Mouse (Mus musculus) heart, embryonic 11.5 days (tissue): Measurements from ENCODE around the gene Slc25a5. TPM values are rescaled to one million over a fixed set of nuclear protein-coding genes. Genes with fewer than 3 reads are reported as not detected.

ENCODE experiments used
- ATAC-seq: fragments of 200-750 bp; cut with Nextera tagmentation; replicated peaks from 2 replicates; pipeline ENCODE4 v1.8.0; 2017; ENCODE audit warnings: moderate library complexity; ENCODE audit not compliant: insufficient number of reproducible peaks, low FRiP score, low TSS enrichment
- H3K27ac ChIP-seq: fragments of 300-500 bp; sonication (generic); 2 replicates; pipeline ENCODE4 v1.5.1; 2014; ENCODE audit warnings: mild to moderate bottlenecking, low read depth, low read length
- H3K27me3 ChIP-seq: fragments of 300-500 bp; sonication (generic); 2 replicates; pipeline ENCODE4 v1.6.1; 2014; ENCODE audit warnings: mild to moderate bottlenecking, low read length, mixed read lengths; ENCODE audit not compliant: control insufficient read depth, insufficient read depth
- H3K36me3 ChIP-seq: fragments of 300-500 bp; sonication (generic); 2 replicates; pipeline ENCODE4 v1.6.1; 2014; ENCODE audit warnings: mild to moderate bottlenecking, low read length, moderate library complexity, mixed read lengths; ENCODE audit not compliant: control insufficient read depth, insufficient read depth
- H3K4me1 ChIP-seq: fragments of 300-500 bp; sonication (generic); 2 replicates; pipeline ENCODE4 v1.6.1; 2014; ENCODE audit warnings: low read length; ENCODE audit not compliant: control insufficient read depth, insufficient read depth
- H3K4me2 ChIP-seq: fragments of 300-500 bp; sonication (generic); 2 replicates; pipeline ENCODE4 v1.6.1; 2014; ENCODE audit warnings: mild to moderate bottlenecking, moderate library complexity
- H3K4me3 ChIP-seq: fragments of 300-500 bp; sonication (generic); 2 replicates; pipeline ENCODE4 v1.5.1; 2014; ENCODE audit warnings: low read depth, low read length
- H3K9ac ChIP-seq: fragments of 300-500 bp; sonication (generic); 2 replicates; pipeline ENCODE4 v1.6.1; 2014; ENCODE audit warnings: mild to moderate bottlenecking, low read depth, low read length, moderate library complexity
- H3K9me3 ChIP-seq: fragments of 300-500 bp; sonication (generic); replicated peaks from 2 replicates; pipeline ENCODE4 v1.6.1; 2016; ENCODE audit warnings: low read length; ENCODE audit not compliant: control insufficient read depth
- WGBS: fragments of 180-500 bp; shearing (Covaris S2); extraction: QIAGEN DNeasy Blood & Tissue Kit; methylation state at CpG from one replicate; pipeline ENCODE4 v1.1.7; 2014; ENCODE audit not compliant: insufficient replicate concordance; 5-methylcytosine and 5-hydroxymethylcytosine counted together
- polyA plus RNA-seq: library from polyadenylated mRNA; unstranded; fragments of >200 nt; fragmentation: Nextera tagmentation; extraction: Ambion mirVana; gene quantifications from 2 replicates; pipeline ENCODE4 v1.2.1, GENCODE M21; 2014

Gene Slc25a5
- polyA plus RNA-seq, 1 experiment from 2014 or later = 1,149 TPM

- no peak overlapping the region for H3K4me3 ChIP-seq
- H3K9me3 ChIP-seq = no peaks in the 10 kb centered on the region
- H3K9ac ChIP-seq = no peak overlapping the region
- WGBS = 62% methylated on average over 6 of the region's 6 CpGs
- no peaks in the 10 kb centered on the region for H3K36me3 ChIP-seq
- H3K27me3 ChIP-seq = no peaks in the 10 kb centered on the region
- no peak overlapping the region for H3K4me2 ChIP-seq
- H3K4me1 ChIP-seq = no peaks in the 10 kb centered on the region
- no peak overlapping the region for H3K27ac ChIP-seq
- ATAC-seq = no peak
Observed at GRCm38 (mm10) chrX:36837069-36837676, 41.7 kb downstream of the Slc25a5 start.

DNA sequence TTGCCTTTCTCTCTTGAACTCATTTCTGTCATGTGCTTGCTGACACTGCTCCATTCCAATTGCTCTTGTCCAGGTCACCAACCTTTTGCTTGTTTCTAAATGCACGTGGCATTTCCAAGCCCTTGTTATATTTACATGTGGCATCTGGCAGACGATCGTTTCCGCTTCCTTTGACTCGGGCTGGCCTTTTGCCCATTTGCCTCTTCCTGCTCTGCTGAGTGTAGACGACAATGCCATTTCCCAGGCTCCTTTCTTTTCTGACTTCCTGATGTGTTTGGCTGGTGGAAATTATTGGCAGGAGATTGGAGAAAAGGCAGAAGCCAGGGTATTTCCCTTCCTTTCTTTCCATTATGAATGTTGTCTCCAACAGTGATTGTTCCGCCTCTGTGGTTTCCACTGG, 43.9 kb downstream of the Slc25a5 start:
- Histone ChIP-seq H3K27ac (no peak overlapping the region), H3K36me3 (no peaks in the 10 kb centered on the region), H3K27me3 (no peaks in the 10 kb centered on the region)

GRCm38 (mm10) chrX:36841698-36842097, 46.2 kb downstream of the Slc25a5 start:
- WGBS = 71% methylated on average over 6 of the region's 6 CpGs
- Histone ChIP-seq H3K27ac (no peak overlapping the region), H3K9me3 (no peaks in the 10 kb centered on the region), H3K27me3 (no peaks in the 10 kb centered on the region), H3K9ac (no peak overlapping the region), H3K4me2 (no peak overlapping the region), H3K36me3 (no peaks in the 10 kb centered on the region), H3K4me3 (no peak overlapping the region), H3K4me1 (no peaks in the 10 kb centered on the region)
- no peak for ATAC-seq

More for the DNA sequence above, 43.9 kb downstream of the Slc25a5 start:
- Histone ChIP-seq H3K4me3 (no peak overlapping the region), H3K9ac (no peak overlapping the region), H3K4me1 (no peaks in the 10 kb centered on the region), H3K4me2 (no peak overlapping the region), H3K9me3 (no peaks in the 10 kb centered on the region)
- 68% methylated on average over 7 of the region's 7 CpGs for WGBS
- ATAC-seq = no peak

GRCm38 (mm10) chrX:36843346-36843990, 48.0 kb downstream of the Slc25a5 start:
- no peaks in the 10 kb centered on the region for H3K27me3 ChIP-seq
- no peak overlapping the region for H3K4me3 ChIP-seq

GRCm38 (mm10) chrX:36847152-36847551, 51.7 kb downstream of the Slc25a5 start:
- no peak for ATAC-seq
- Histone ChIP-seq H3K4me1 (no peaks in the 10 kb centered on the region), H3K27me3 (no peaks in the 10 kb centered on the region), H3K9ac (no peak overlapping the region), H3K9me3 (no peaks in the 10 kb centered on the region), H3K36me3 (no peaks in the 10 kb centered on the region), H3K27ac (no peak overlapping the region), H3K4me2 (no peak overlapping the region), H3K4me3 (no peak overlapping the region)
- 70% methylated on average over 1 of the region's 1 CpGs for WGBS

More at GRCm38 (mm10) chrX:36843346-36843990, 48.0 kb downstream of the Slc25a5 start:
- Histone ChIP-seq H3K4me2 (no peak overlapping the region), H3K27ac (no peak overlapping the region), H3K9me3 (no peaks in the 10 kb centered on the region), H3K4me1 (no peaks in the 10 kb centered on the region), H3K9ac (no peak overlapping the region), H3K36me3 (no peaks in the 10 kb centered on the region)
- ATAC-seq = no peak
- 76% methylated on average over 4 of the region's 4 CpGs for WGBS

Other genes starting within 250 kb of the Slc25a5 start
- gene Pgrmc1, start 197.4 kb upstream of the Slc25a5 start, polyA plus RNA-seq = 156 and 157 TPM in 2 replicates
- 1.5 TPM in 2 replicates for gene Akap17b, start 150.3 kb upstream of the Slc25a5 start, polyA plus RNA-seq
- gene Slc25a43, start 52.0 kb upstream of the Slc25a5 start, polyA plus RNA-seq = 2.2 and 3.6 TPM in 2 replicates
- gene Ube2a, start 78.2 kb downstream of the Slc25a5 start, polyA plus RNA-seq = 125 and 126 TPM in 2 replicates
- gene C330007P06Rik, start 78.5 kb downstream of the Slc25a5 start, polyA plus RNA-seq = 23.4 and 27.9 TPM in 2 replicates
- 1.1 and 1.3 TPM in 2 replicates for gene Nkrf, start 107.2 kb downstream of the Slc25a5 start, polyA plus RNA-seq
- 24.8 and 25.5 TPM in 2 replicates for gene Sept6, start 196.1 kb downstream of the Slc25a5 start, polyA plus RNA-seq